Mouse (Mus musculus) lung, postnatal 0 days (tissue): ENCODE measurements at regions not wholly inside any gene's neighbourhood (a gene's known extent, or its start where the extent isn't known, plus 50 kb on each side); places are given as distances from the start of the nearest gene placed in this dataset.

Experiments used
- ATAC-seq: fragments of 200-750 bp; cut with Nextera tagmentation; 2 replicates; pipeline ENCODE4 v1.8.0; 2017; ENCODE audit warnings: moderate library complexity
- DNase-seq: peaks from one replicate; pipeline ENCODE4 v3.0.0-alpha.2; 2016; ENCODE audit warnings: low spot score
- H3K27ac ChIP-seq: fragments of 300-500 bp; sonication (generic); 2 replicates; pipeline ENCODE4 v1.5.1; 2014; ENCODE audit warnings: antibody characterized with exemption, mild to moderate bottlenecking, low read length, mixed read lengths
- H3K27me3 ChIP-seq: fragments of 300-500 bp; sonication (generic); replicated peaks from 2 replicates; pipeline ENCODE4 v1.6.1; 2014; ENCODE audit warnings: low read length, mixed read lengths; ENCODE audit not compliant: insufficient read depth
- H3K36me3 ChIP-seq: fragments of 300-500 bp; sonication (generic); 2 replicates; pipeline ENCODE4 v1.6.1; 2014; ENCODE audit warnings: low read length, mixed read lengths; ENCODE audit not compliant: insufficient read depth
- H3K4me1 ChIP-seq: fragments of 300-500 bp; sonication (generic); 2 replicates; pipeline ENCODE4 v1.6.1; 2014; ENCODE audit warnings: antibody characterized with exemption, low read depth, low read length, mixed read lengths; ENCODE audit not compliant: insufficient read depth
- H3K4me2 ChIP-seq: fragments of 300-500 bp; sonication (generic); replicated peaks from 2 replicates; pipeline ENCODE4 v1.6.1; 2014; ENCODE audit warnings: low read depth, mild to moderate bottlenecking, low read length, moderate library complexity, mixed read lengths
- H3K4me3 ChIP-seq: fragments of 300-500 bp; sonication (generic); 2 replicates; pipeline ENCODE4 v1.5.1; 2014; ENCODE audit warnings: low read depth, low read length
- H3K9ac ChIP-seq: fragments of 300-500 bp; sonication (generic); replicated peaks from 2 replicates; pipeline ENCODE4 v1.6.1; 2014; ENCODE audit warnings: low read depth, mild to moderate bottlenecking
- H3K9me3 ChIP-seq: fragments of 300-500 bp; sonication (generic); 2 replicates; pipeline ENCODE4 v1.6.1; 2016; ENCODE audit warnings: low read length, mixed read lengths
- CTCF ChIP-seq: IDR thresholded peaks from 2 replicates; pipeline ENCODE4 v1.5.1; 2016; ENCODE audit warnings: antibody characterized with exemption, mild to moderate bottlenecking
- EP300 ChIP-seq: IDR thresholded peaks from 2 replicates; pipeline ENCODE4 v1.6.1; 2016; ENCODE audit warnings: antibody characterized with exemption, mild to moderate bottlenecking, control low read depth
- WGBS: fragments of 180-500 bp; shearing (Covaris S2); extraction: QIAGEN DNeasy Blood & Tissue Kit; methylation state at CpG from one replicate; pipeline ENCODE4 v1.1.7; 2014; 5-methylcytosine and 5-hydroxymethylcytosine counted together

GRCm38 (mm10) chr7:136228331-136228730, 512.2 kb upstream of the Mki67 start:
- ATAC-seq = no peak
- 84% methylated on average over 2 of the region's 2 CpGs for WGBS
- TF ChIP-seq CTCF (no peak), EP300 (no peak)
- Histone ChIP-seq H3K4me2 (no peak overlapping the region), H3K9ac (no peak overlapping the region), H3K36me3 (no peaks in the 10 kb centered on the region), H3K4me3 (no peak overlapping the region), H3K4me1 (no peaks in the 10 kb centered on the region), H3K27ac (no peak overlapping the region), H3K27me3 (no peaks in the 10 kb centered on the region), H3K9me3 (no peaks in the 10 kb centered on the region)
- no peak for DNase-seq

- no peaks in the 10 kb centered on the region for H3K9me3 ChIP-seq
- H3K27ac ChIP-seq = no peak overlapping the region
- H3K36me3 ChIP-seq = no peaks in the 10 kb centered on the region
- H3K4me2 ChIP-seq = no peak overlapping the region
- 74% methylated on average over 11 of the region's 11 CpGs for WGBS
- H3K27me3 ChIP-seq = no peaks in the 10 kb centered on the region
- DNase-seq = no peak
- no peak for ATAC-seq
- no peak overlapping the region for H3K9ac ChIP-seq
- no peak for TF ChIP-seq CTCF
- no peak for TF ChIP-seq EP300
- no peak overlapping the region for H3K4me3 ChIP-seq
- H3K4me1 ChIP-seq = no peaks in the 10 kb centered on the region
Measured at GRCm38 (mm10) chr7:136229592-136229991, 513.4 kb upstream of the Mki67 start.

GRCm38 (mm10) chr7:136232177-136232576, 516.0 kb upstream of the Mki67 start:
- Histone ChIP-seq H3K27me3 (no peaks in the 10 kb centered on the region), H3K27ac (no peak overlapping the region), H3K9ac (no peak overlapping the region), H3K4me1 (no peaks in the 10 kb centered on the region), H3K4me2 (no peak overlapping the region), H3K9me3 (no peaks in the 10 kb centered on the region), H3K36me3 (no peaks in the 10 kb centered on the region), H3K4me3 (no peak overlapping the region)
- no peak for DNase-seq
- no peak for TF ChIP-seq EP300
- TF ChIP-seq CTCF = no peak
- no peak for ATAC-seq
- 78% methylated on average over 2 of the region's 4 CpGs for WGBS

GRCm38 (mm10) chr7:136235563-136235962, 519.4 kb upstream of the Mki67 start:
- no peaks in the 10 kb centered on the region for H3K9me3 ChIP-seq
- TF ChIP-seq EP300 (no peak), CTCF (no peak)
- no peak overlapping the region for H3K4me2 ChIP-seq
- H3K9ac ChIP-seq = no peak overlapping the region
- no peaks in the 10 kb centered on the region for H3K4me1 ChIP-seq
- no peak for ATAC-seq
- no peak overlapping the region for H3K27ac ChIP-seq
- WGBS = 66% methylated on average over 2 of the region's 2 CpGs
- DNase-seq = no peak
- no peak overlapping the region for H3K4me3 ChIP-seq
- no peaks in the 10 kb centered on the region for H3K36me3 ChIP-seq
- H3K27me3 ChIP-seq = no peaks in the 10 kb centered on the region

- no peak overlapping the region for H3K27ac ChIP-seq
- H3K36me3 ChIP-seq = no peaks in the 10 kb centered on the region
- H3K9ac ChIP-seq = no peak overlapping the region
- no peaks in the 10 kb centered on the region for H3K4me1 ChIP-seq
- H3K9me3 ChIP-seq = no peaks in the 10 kb centered on the region
- ATAC-seq (no peak), DNase-seq (no peak)
- H3K4me3 ChIP-seq = no peak overlapping the region
- WGBS = 64% methylated on average over 10 of the region's 10 CpGs
- no peaks in the 10 kb centered on the region for H3K27me3 ChIP-seq
- H3K4me2 ChIP-seq = no peak overlapping the region
- TF ChIP-seq CTCF (no peak), EP300 (no peak)
Measured at GRCm38 (mm10) chr7:136236391-136236790, 520.2 kb upstream of the Mki67 start.

- Histone ChIP-seq H3K4me3 (no peak overlapping the region), H3K9ac (no peak overlapping the region), H3K4me2 (no peak overlapping the region), H3K9me3 (no peaks in the 10 kb centered on the region), H3K4me1 (no peaks in the 10 kb centered on the region), H3K36me3 (no peaks in the 10 kb centered on the region), H3K27me3 (no peaks in the 10 kb centered on the region), H3K27ac (no peak overlapping the region)
- 67% methylated on average over 6 of the region's 6 CpGs for WGBS
- DNase-seq = no peak
- TF ChIP-seq EP300 (no peak), CTCF (no peak)
- no peak for ATAC-seq
Measured at GRCm38 (mm10) chr7:136265691-136266090, 549.5 kb upstream of the Mki67 start.

GRCm38 (mm10) chr7:136267716-136268489, 551.7 kb upstream of the Mki67 start:
- no peak overlapping the region for H3K4me3 ChIP-seq
- DNase-seq (no peak), ATAC-seq (no peak)
- H3K4me1 ChIP-seq = no peaks in the 10 kb centered on the region
- WGBS = 83% methylated on average over 7 of the region's 7 CpGs
- H3K27ac ChIP-seq = no peak overlapping the region
- TF ChIP-seq EP300 (no peak), CTCF (no peak)
- H3K9me3 ChIP-seq = no peaks in the 10 kb centered on the region
- no peaks in the 10 kb centered on the region for H3K36me3 ChIP-seq
- no peak overlapping the region for H3K9ac ChIP-seq
- H3K27me3 ChIP-seq = no peaks in the 10 kb centered on the region
- no peak overlapping the region for H3K4me2 ChIP-seq
